Mouse (Mus musculus) kidney, adult 11 months (tissue): ENCODE data around the gene Trove2.
A peak's percentile ranks its signal among the peaks of the same experiment; 100 is the strongest.

ENCODE experiments used
- DNase-seq: peaks from one replicate; pipeline ENCODE4 v3.0.0; 2022

The Trove2 gene

GRCm38 (mm10) chr1:143776446-143777411, at the start of gene Trove2, which contains the start of gene Uchl5:
Gene Trove2, minus strand, starts transcription at chr1:143777068.
Gene Uchl5, plus strand, starts transcription at chr1:143777272.
- DNase-seq, result peak; percentile 96

GRCm38 (mm10) chr1:143822677-143823076, 45.8 kb upstream of the Trove2 start:
- DNase-seq, result no peak

- no peak for DNase-seq
Measured at GRCm38 (mm10) chr1:143820096-143820877, 43.4 kb upstream of the Trove2 start.

DNA sequence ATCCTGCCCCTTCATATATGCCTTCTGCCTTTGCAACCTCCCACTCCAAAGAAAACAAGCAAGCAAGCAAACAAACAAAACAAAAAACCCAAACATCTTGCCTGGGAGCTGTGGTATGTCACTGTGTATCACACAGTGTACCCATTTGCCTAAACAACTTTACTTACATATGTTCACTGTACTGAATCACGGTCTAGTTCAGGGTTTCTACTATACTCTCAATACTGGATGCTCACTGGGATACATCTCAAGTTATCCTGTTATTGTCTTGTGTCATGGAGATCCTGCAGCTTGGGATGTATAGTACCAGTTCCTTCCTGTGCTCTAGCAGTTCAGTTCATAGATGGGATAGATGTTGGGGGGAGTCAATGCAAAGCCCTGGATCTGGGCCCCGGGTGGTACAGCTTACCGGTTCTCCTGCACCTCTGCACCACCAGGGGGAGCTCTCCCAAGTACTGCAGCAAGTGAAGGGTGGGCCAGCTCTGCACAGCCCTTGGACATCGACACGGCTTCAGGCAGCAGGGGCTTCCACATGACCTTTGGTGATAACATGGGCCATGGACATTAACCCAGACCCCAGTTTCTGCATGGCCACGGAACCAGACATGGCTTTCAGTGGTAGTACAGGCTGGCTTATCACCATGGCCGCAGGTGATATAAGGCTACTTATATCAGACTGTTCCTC, 37.0 kb upstream of the Trove2 start:
- DNase-seq, result peak; percentile 44

- DNase-seq, result no peak
Measured at GRCm38 (mm10) chr1:143809062-143809461, 32.2 kb upstream of the Trove2 start.

DNA sequence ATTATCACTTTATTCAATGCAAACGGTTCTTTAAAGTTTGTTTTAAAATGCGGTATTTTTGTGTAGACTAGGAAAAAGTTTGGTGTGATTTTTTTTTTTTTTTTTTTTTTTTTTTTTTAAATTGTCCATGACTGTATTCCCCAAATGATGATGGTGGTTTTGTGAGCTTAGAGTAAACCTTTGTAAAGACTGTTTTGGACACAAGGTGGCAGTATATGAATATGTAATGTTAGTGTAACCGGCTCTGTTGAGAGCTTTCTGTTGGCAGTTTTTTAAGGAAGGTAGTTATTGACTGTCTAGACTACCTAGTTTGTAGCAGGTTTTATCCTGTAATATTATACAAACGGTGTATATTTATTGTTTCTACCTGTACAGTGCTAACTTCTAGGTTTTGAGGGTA, 26.7 kb upstream of the Trove2 start:
- no peak for DNase-seq

GRCm38 (mm10) chr1:143788584-143789227, 11.8 kb upstream of the Trove2 start:
- DNase-seq, result peak; percentile 15

DNA sequence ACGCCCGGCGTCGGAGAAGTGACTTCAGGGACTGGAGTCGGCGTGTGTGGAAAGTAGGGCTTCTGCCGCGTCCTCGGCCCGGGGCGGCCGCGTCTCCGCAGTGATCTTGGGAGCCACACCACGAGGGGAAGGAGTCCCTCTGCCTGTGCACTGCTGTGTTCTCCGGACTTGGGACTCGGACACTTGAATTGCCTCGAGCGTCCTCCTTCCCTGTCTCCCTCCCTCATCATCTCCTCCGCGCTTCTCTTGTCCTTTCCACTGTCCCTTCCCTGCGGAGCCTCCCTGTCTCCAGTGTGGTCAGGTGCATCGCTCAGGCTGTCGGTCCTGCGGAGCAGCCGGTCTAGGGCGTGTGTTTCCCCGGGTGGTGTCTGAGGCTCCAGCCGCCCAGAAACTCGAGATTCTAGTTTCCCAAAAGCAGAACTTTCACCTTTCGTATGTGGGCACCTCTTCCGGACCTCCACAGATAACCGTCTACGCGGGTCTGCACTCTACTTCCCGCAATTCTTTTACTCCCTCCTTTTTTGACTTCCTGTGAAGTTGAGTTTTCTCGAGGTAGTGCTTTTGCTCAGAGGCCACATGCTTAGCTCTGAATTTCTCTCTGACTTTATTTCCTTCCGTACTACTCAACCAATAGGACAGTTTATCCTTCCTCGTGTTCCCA, 820 bp upstream of the Trove2 start:
- no peak for DNase-seq

DNA sequence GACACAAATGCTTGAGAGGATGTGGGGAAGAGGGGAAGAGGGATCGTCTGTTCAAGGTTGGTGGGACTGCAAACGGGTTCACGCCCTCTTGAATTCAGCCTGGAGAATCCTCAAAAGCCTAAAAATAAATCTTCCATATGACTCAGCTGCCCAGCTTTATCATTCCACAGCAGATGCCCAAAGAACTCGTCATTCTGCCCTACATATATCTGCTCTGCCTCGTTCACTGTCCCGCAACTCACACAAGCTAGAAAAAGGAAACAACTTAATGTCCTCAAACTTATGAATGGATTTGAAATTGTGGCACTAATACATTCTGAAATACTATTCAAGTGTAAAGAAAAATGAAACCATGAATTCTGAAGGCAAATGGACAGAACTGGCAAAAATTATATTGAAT, 3.0 kb downstream of the Trove2 start:
- no peak for DNase-seq

DNA sequence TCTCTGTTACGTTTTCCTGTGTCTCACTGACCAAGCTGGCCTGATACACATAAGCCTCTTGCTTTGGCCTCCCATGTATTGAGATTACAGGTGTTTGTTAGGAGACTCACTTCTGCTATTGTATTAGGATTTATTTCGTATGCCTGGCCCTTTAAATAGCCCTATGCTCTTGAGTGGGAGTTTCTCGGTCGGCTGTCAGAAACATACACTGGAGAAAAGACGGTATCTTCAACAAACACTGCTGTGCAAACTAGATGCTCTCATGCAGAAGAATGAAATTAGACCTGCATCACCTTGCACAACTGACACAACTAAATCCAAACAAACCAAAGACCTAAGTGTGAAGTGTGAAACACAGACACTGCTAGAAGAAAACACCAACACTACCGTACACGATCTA, 3.8 kb downstream of the Trove2 start:
- no peak for DNase-seq

DNA sequence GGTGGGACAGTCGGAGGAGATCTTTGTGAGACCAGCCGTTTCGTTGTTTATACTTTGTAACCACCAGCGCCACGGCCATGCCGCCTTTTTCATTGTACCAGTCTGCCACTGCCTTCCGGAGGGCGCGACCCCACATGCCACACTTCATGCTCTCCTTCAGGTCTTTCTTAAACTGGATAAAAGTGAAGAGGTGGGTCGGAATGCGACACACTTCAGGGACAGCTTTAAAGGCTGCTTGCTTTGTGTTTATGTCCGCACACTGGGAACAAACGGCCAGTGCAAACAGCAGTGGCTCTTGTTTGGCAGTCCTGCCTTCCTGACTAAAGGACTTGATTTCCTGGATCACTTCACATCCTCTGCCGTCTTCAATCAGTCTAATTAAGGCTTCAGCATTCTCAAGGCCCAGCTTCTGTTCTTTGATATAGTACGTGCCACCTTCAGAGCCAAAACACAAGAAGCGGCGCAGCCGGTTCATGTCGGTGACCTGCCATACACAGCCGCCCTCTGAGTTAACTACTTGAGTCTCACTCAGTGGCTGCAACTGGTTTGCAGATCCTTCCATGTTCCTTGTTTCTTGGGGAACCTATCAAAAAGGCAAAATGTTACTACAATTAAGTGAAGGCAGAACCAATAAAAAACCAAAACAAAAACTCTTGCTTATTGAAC, 6.3 kb downstream of the Trove2 start:
- peak; percentile 17 for DNase-seq

GRCm38 (mm10) chr1:143766238-143766637, 10.6 kb downstream of the Trove2 start:
- DNase-seq, result no peak

GRCm38 (mm10) chr1:143765801-143766200, 11.1 kb downstream of the Trove2 start:
- no peak for DNase-seq

GRCm38 (mm10) chr1:143764443-143764842, 12.4 kb downstream of the Trove2 start:
- DNase-seq, result no peak

GRCm38 (mm10) chr1:143762159-143762558, 14.7 kb downstream of the Trove2 start:
- no peak for DNase-seq

DNA sequence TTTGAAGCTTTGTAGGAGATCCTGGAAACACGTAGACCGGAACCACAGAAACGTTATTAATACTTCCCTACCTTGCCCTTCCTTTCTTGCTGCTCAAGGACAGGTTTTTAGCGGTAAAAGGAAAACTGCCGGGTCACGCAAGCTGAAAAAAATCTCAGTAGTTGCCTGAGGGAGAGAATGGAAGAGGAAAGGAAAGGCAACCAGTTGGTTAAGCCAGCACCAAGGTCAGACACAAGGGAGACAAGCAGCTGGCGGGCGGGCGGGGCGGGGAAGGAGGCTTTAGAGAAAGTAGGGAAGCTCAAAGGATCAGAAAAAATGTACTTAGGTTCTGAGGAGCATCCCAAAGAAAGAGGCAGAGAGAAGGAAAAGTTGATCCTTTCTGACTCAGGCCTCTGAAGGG, 31.0 kb downstream of the Trove2 start:
- DNase-seq, result no peak

GRCm38 (mm10) chr1:143742186-143742585, 34.7 kb downstream of the Trove2 start:
- no peak for DNase-seq

DNA sequence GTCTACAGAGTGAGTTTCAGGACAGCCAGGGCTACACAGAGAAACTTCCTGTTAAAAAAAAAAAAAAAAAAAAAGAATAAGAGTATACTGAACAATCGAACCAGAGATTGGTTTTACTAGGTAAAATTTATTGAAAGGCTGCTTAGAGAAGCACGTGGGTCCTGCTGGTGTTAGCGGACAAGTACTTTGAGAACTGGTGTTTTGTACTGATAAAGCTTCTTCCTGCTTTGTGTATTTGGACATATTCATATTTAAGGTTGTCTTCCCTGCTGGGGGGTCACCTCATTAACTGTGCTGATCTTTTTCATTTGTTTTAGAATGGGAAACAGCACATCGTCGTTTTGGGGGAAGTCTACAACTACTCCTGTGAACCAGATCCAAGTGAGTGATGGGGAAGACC, 35.5 kb downstream of the Trove2 start:
- DNase-seq, result no peak

- no peak for DNase-seq
Measured at GRCm38 (mm10) chr1:143740581-143740980, 36.3 kb downstream of the Trove2 start.

DNA sequence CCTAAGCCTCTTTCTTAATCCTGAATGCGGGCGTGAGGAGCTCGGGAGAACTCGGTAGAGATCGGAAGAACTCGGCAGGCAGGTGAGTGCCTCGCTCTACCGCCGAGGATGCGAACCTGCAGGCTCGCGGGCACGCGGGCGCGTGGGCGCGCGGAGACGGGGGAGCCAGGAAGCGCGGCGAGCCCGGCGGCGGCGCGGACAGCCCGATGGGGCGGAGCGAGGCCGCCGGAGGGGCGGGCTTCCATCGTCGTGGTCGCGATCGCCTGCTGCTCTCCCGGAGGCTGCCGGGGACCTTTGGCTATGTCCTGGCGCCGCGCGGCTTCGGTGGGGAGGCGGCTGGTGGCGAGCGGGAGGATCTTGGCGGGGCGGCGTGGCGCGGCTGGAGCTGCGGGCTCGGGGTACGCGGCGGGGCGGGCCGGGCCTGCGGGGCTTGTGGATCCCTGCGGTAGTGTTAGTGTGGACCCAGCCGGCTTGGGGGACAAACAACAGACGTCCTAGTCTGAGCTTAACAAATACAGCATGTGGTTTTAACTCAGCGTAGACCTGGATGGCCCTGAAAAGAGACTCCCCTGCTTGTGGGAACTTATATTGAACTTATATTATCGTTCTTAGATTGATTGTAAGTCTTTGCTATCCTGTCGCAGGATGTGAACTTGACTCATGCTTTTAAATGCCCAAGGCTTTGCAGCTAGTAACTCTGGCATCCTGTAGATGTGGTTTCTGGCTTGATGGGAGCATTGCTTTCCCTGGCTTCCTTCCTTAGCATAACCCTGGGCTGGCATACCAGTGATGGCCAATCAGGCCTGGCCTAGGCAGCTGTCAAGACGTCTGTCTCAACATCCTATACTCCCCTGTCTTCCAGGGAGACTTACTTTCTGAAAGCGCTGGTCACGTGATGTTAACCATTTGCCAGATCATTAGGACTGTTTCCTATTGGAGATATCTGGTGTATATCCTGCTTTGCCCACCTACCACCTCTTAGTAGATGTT, 37.2 kb downstream of the Trove2 start:
- peak; percentile 92 for DNase-seq
